Mouse (Mus musculus): ENCODE results near the gene Gm17334. TPM values are rescaled to one million over a fixed set of nuclear protein-coding genes. Genes with fewer than 3 reads are reported as not detected.
A peak's percentile ranks its signal among the peaks of the same experiment; 100 is the strongest.

Gene Gm17334
- total RNA-seq, 2 experiments from 2014 or later = 0.99 to 1.9 TPM

GRCm38 (mm10) chr11:53797386-53797920 is 24.5 kb upstream of the Gm17334 start:
- DNase-seq (ENCODE audit: low spot score in 2 of 2) = no peak

GRCm38 (mm10) chr11:53796409-53797151 is 23.6 kb upstream of the Gm17334 start:
- DNase-seq (ENCODE audit: low spot score in 2 of 2) = peak; percentile 25 to 26

- no peak for DNase-seq (ENCODE audit: low spot score in 2 of 2)
Observed at GRCm38 (mm10) chr11:53795813-53796212, 22.8 kb upstream of the Gm17334 start.

GRCm38 (mm10) chr11:53794671-53795557 is 21.9 kb upstream of the Gm17334 start:
- no peak for DNase-seq (ENCODE audit: low spot score in 2 of 2)

GRCm38 (mm10) chr11:53794015-53794414 is 21.0 kb upstream of the Gm17334 start:
- no peak for DNase-seq (ENCODE audit: low spot score in 2 of 2)

- peak; percentile 40 to 66 for DNase-seq (ENCODE audit: low spot score in 2 of 2)
Observed at GRCm38 (mm10) chr11:53792986-53793385, 20.0 kb upstream of the Gm17334 start.

- no peak for DNase-seq (ENCODE audit: low spot score in 2 of 2)
Observed at GRCm38 (mm10) chr11:53789277-53789676, 16.3 kb upstream of the Gm17334 start.

- no peak for DNase-seq (ENCODE audit: low spot score in 2 of 2)
Observed at GRCm38 (mm10) chr11:53788196-53788595, 15.2 kb upstream of the Gm17334 start.

- no peak for DNase-seq (ENCODE audit: low spot score in 2 of 2)
Observed at GRCm38 (mm10) chr11:53786058-53787031, 13.4 kb upstream of the Gm17334 start.

- DNase-seq (ENCODE audit: low spot score in 2 of 2) = no peak
Observed at GRCm38 (mm10) chr11:53785311-53785936, 12.4 kb upstream of the Gm17334 start.

- DNase-seq (ENCODE audit: low spot score in 2 of 2) = no peak
Observed at GRCm38 (mm10) chr11:53783288-53783687, 10.3 kb upstream of the Gm17334 start.

GRCm38 (mm10) chr11:53781964-53782363 is 9.0 kb upstream of the Gm17334 start:
- DNase-seq (ENCODE audit: low spot score in 2 of 2) = no peak

- DNase-seq (ENCODE audit: low spot score in 2 of 2) = no peak
Observed at GRCm38 (mm10) chr11:53781201-53781775, 8.3 kb upstream of the Gm17334 start.

- DNase-seq (ENCODE audit: low spot score in 2 of 2) = no peak
Observed at GRCm38 (mm10) chr11:53780262-53780661, 7.3 kb upstream of the Gm17334 start.

- no peak for DNase-seq (ENCODE audit: low spot score in 2 of 2)
Observed at GRCm38 (mm10) chr11:53779808-53780207, 6.8 kb upstream of the Gm17334 start.

- no peak for DNase-seq (ENCODE audit: low spot score in 2 of 2)
Observed at GRCm38 (mm10) chr11:53778455-53778854, 5.5 kb upstream of the Gm17334 start.

GRCm38 (mm10) chr11:53777736-53778135 is 4.7 kb upstream of the Gm17334 start:
- DNase-seq (ENCODE audit: low spot score in 2 of 2) = no peak

GRCm38 (mm10) chr11:53774659-53775255 is 1.8 kb upstream of the Gm17334 start:
- DNase-seq (ENCODE audit: low spot score in 2 of 2) = no peak

GRCm38 (mm10) chr11:53773641-53774360 is 814 bp upstream of the Gm17334 start:
- DNase-seq (ENCODE audit: low spot score in 2 of 2) = no peak
